Mouse (Mus musculus): ENCODE results near the gene Slc5a5.

DNA sequence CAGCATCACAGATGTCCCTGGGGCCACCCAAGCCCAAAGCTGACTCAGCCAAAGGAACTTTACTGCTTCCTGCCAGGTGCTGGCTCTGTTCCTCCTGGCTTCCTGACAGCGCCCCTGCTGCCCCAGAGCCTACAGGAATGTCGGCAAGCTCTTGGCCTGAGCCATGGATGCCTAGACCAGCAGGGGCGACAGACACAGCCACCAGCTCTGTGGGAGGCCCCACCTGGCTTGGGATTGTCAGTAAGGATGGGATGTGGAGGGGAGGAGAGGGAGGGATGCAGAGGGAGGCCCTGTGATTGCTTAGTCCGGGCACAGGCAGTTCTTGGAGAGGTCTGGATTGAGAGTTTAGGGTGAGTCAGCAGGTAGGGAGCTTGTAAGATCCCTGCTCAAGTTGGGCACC lies 12.4 kb downstream of the Slc5a5 start:
- TF ChIP-seq CTCF (IDR thresholded peaks at IDR 0.05; ENCODE audit: low read depth) (no peak), EP300 (IDR thresholded peaks at IDR 0.05; ENCODE audit: low read depth) (no peak)

Measured in liver, embryonic 14.5 days (tissue).